Mouse (Mus musculus): ENCODE measurements at regions not wholly inside any gene's neighbourhood (a gene's known extent, or its start where the extent isn't known, plus 50 kb on each side); places are given as distances from the start of the nearest gene placed in this dataset.
A peak's percentile ranks its signal among the peaks of the same experiment; 100 is the strongest.

- no peak overlapping the region for H3K9ac ChIP-seq (ENCODE audit: low read depth, poor library complexity, severe bottlenecking)
- H3K36me3 ChIP-seq (ENCODE audit: control insufficient read depth, insufficient read depth, low read length, poor library complexity, severe bottlenecking), result no peaks in the 10 kb centered on the region
- TF ChIP-seq POLR2A (IDR thresholded peaks at IDR 0.05; ENCODE audit: insufficient read depth, low read length), result no peak
- H3K4me1 ChIP-seq (ENCODE audit: control insufficient read depth, insufficient read depth, low read length), result no peaks in the 10 kb centered on the region
- H3K4me3 ChIP-seq (ENCODE audit: low read depth, low read length), result no peak overlapping the region
- H3K27me3 ChIP-seq (ENCODE audit: control insufficient read depth, insufficient read depth, low read length, poor library complexity, severe bottlenecking), result no peaks in the 10 kb centered on the region; the same call in 1 of the 2 replicates
- no peaks in the 10 kb centered on the region for H3K9me3 ChIP-seq (replicated peaks; ENCODE audit: control insufficient read depth, insufficient read depth, low read length, poor library complexity, severe bottlenecking)
- no peak overlapping the region for H3K27ac ChIP-seq (ENCODE audit: insufficient read depth, low read length)
Observed at GRCm38 (mm10) chr7:77824261-77824959, 913.4 kb downstream of the Ntrk3 start.

GRCm38 (mm10) chr7:77812052-77812903, 925.5 kb downstream of the Ntrk3 start:
- no peaks in the 10 kb centered on the region for H3K36me3 ChIP-seq (ENCODE audit: control insufficient read depth, insufficient read depth, low read length, poor library complexity, severe bottlenecking)
- H3K9me3 ChIP-seq (replicated peaks; ENCODE audit: control insufficient read depth, insufficient read depth, low read length, poor library complexity, severe bottlenecking), result no peaks in the 10 kb centered on the region
- H3K4me3 ChIP-seq (ENCODE audit: low read depth, low read length), result no peak overlapping the region
- H3K27ac ChIP-seq (ENCODE audit: insufficient read depth, low read length), result no peak overlapping the region
- TF ChIP-seq CTCF (IDR thresholded peaks at IDR 0.05; ENCODE audit: low read depth, low read length) (no peak), POLR2A (IDR thresholded peaks at IDR 0.05; ENCODE audit: insufficient read depth, low read length) (no peak), EP300 (IDR thresholded peaks at IDR 0.05; ENCODE audit: insufficient read depth, low read depth, low read length) (no peak)
- H3K27me3 ChIP-seq (ENCODE audit: control insufficient read depth, insufficient read depth, low read length, poor library complexity, severe bottlenecking), result no peaks in the 10 kb centered on the region
- no peaks in the 10 kb centered on the region for H3K4me1 ChIP-seq (ENCODE audit: control insufficient read depth, insufficient read depth, low read length)
- no peak overlapping the region for H3K9ac ChIP-seq (ENCODE audit: low read depth, poor library complexity, severe bottlenecking)

- TF ChIP-seq POLR2A (IDR thresholded peaks at IDR 0.05; ENCODE audit: insufficient read depth, low read length), result no peak
- TF ChIP-seq EP300 (IDR thresholded peaks at IDR 0.05; ENCODE audit: insufficient read depth, low read depth, low read length), result no peak
- TF ChIP-seq CTCF (IDR thresholded peaks at IDR 0.05; ENCODE audit: low read depth, low read length), result no peak
- Histone ChIP-seq H3K9me3 (replicated peaks; ENCODE audit: control insufficient read depth, insufficient read depth, low read length, poor library complexity, severe bottlenecking) (no peaks in the 10 kb centered on the region), H3K27ac (ENCODE audit: insufficient read depth, low read length) (no peak overlapping the region), H3K4me1 (ENCODE audit: control insufficient read depth, insufficient read depth, low read length) (no peaks in the 10 kb centered on the region), H3K36me3 (ENCODE audit: control insufficient read depth, insufficient read depth, low read length, poor library complexity, severe bottlenecking) (no peaks in the 10 kb centered on the region), H3K9ac (ENCODE audit: low read depth, poor library complexity, severe bottlenecking) (no peak overlapping the region), H3K27me3 (ENCODE audit: control insufficient read depth, insufficient read depth, low read length, poor library complexity, severe bottlenecking) (no peaks in the 10 kb centered on the region), H3K4me3 (ENCODE audit: low read depth, low read length) (no peak overlapping the region)
Observed at GRCm38 (mm10) chr7:77786801-77787200, 951.0 kb downstream of the Ntrk3 start.

GRCm38 (mm10) chr7:77771711-77772449, 965.9 kb downstream of the Ntrk3 start:
- TF ChIP-seq EP300 (IDR thresholded peaks at IDR 0.05; ENCODE audit: insufficient read depth, low read depth, low read length), result no peak
- no peak for TF ChIP-seq CTCF (IDR thresholded peaks at IDR 0.05; ENCODE audit: low read depth, low read length)
- TF ChIP-seq POLR2A (IDR thresholded peaks at IDR 0.05; ENCODE audit: insufficient read depth, low read length), result no peak
- Histone ChIP-seq H3K36me3 (ENCODE audit: control insufficient read depth, insufficient read depth, low read length, poor library complexity, severe bottlenecking) (no peaks in the 10 kb centered on the region), H3K27me3 (ENCODE audit: control insufficient read depth, insufficient read depth, low read length, poor library complexity, severe bottlenecking) (no peaks in the 10 kb centered on the region), H3K9me3 (replicated peaks; ENCODE audit: control insufficient read depth, insufficient read depth, low read length, poor library complexity, severe bottlenecking) (no peaks in the 10 kb centered on the region), H3K27ac (ENCODE audit: insufficient read depth, low read length) (no peak overlapping the region), H3K4me1 (ENCODE audit: control insufficient read depth, insufficient read depth, low read length) (no peaks in the 10 kb centered on the region), H3K4me3 (ENCODE audit: low read depth, low read length) (no peak overlapping the region), H3K9ac (ENCODE audit: low read depth, poor library complexity, severe bottlenecking) (no peak overlapping the region)

- H3K4me3 ChIP-seq (ENCODE audit: low read depth, low read length), result no peak overlapping the region
- peak overlapping the region; percentile 55 for H3K27ac ChIP-seq (ENCODE audit: insufficient read depth, low read length)
- H3K27me3 ChIP-seq (ENCODE audit: control insufficient read depth, insufficient read depth, low read length, poor library complexity, severe bottlenecking), result no peaks in the 10 kb centered on the region
- no peak overlapping the region for H3K9ac ChIP-seq (ENCODE audit: low read depth, poor library complexity, severe bottlenecking)
- H3K36me3 ChIP-seq (ENCODE audit: control insufficient read depth, insufficient read depth, low read length, poor library complexity, severe bottlenecking), result no peaks in the 10 kb centered on the region
- H3K4me1 ChIP-seq (ENCODE audit: control insufficient read depth, insufficient read depth, low read length), result peaks cover 2% of the 10 kb centered on the region
- H3K9me3 ChIP-seq (replicated peaks; ENCODE audit: control insufficient read depth, insufficient read depth, low read length, poor library complexity, severe bottlenecking), result no peaks in the 10 kb centered on the region
- TF ChIP-seq EP300 (IDR thresholded peaks at IDR 0.05; ENCODE audit: insufficient read depth, low read depth, low read length) (0 out of 2 replicates have a peak, but pooled peaks have one; percentile 18), CTCF (IDR thresholded peaks at IDR 0.05; ENCODE audit: low read depth, low read length) (no peak)
Observed at GRCm38 (mm10) chr7:77738996-77739765, 998.6 kb downstream of the Ntrk3 start.

All from ES-Bruce4 (cell line).